Mouse (Mus musculus): ENCODE results near the gene Ndfip2. TPM values are rescaled to one million over a fixed set of nuclear protein-coding genes. Genes with fewer than 3 reads are reported as not detected.

Gene Ndfip2
- total and polyA plus RNA-seq, 3 experiments, result 10.2 to 53.0 (median 39.2) TPM

GRCm38 (mm10) chr14:105237736-105238135 lies 20.6 kb upstream of the Ndfip2 start:
- Histone ChIP-seq H3K27me3 (ENCODE audit: insufficient read depth, low read length) (no peaks in the 10 kb centered on the region), H3K9me3 (replicated peaks) (no peaks in the 10 kb centered on the region), H3K4me1 (ENCODE audit: insufficient read depth, low read depth, low read length) (no peaks in the 10 kb centered on the region), H3K36me3 (replicated peaks) (no peaks in the 10 kb centered on the region), H3K4me3 (ENCODE audit: low read depth, low read length) (no peak overlapping the region)
- ATAC-seq (ENCODE audit: extremely low read depth, insufficient number of reproducible peaks, low FRiP score, poor library complexity, severe bottlenecking), result no peak
- no peak for TF ChIP-seq GATA1 (IDR thresholded peaks at IDR 0.05; ENCODE audit: borderline replicate concordance, low read length)
- TF ChIP-seq POLR2AphosphoS5 (IDR thresholded peaks at IDR 0.05; ENCODE audit: insufficient replicate concordance, low read depth, low read length), result no peak
- no peak for TF ChIP-seq TAL1 (conservative IDR thresholded peaks at IDR 0.05; ENCODE audit: low read depth, low read length)
- no peak for TF ChIP-seq CTCF (IDR thresholded peaks at IDR 0.05; ENCODE audit: low read depth, low read length)
- TF ChIP-seq GATA2 (IDR thresholded peaks at IDR 0.05; ENCODE audit: borderline replicate concordance, low read depth, low read length), result no peak
- DNase-seq (ENCODE audit: low spot score), result no peak

GRCm38 (mm10) chr14:105238450-105239038 lies 19.8 kb upstream of the Ndfip2 start:
- no peak overlapping the region for H3K4me3 ChIP-seq (ENCODE audit: low read depth, low read length)
- no peaks in the 10 kb centered on the region for H3K4me1 ChIP-seq (ENCODE audit: insufficient read depth, low read depth, low read length)
- TF ChIP-seq CTCF (IDR thresholded peaks at IDR 0.05; ENCODE audit: low read depth, low read length), result no peak
- ATAC-seq (ENCODE audit: extremely low read depth, insufficient number of reproducible peaks, low FRiP score, poor library complexity, severe bottlenecking) (no peak), DNase-seq (ENCODE audit: low spot score) (no peak)
- no peaks in the 10 kb centered on the region for H3K27me3 ChIP-seq (ENCODE audit: insufficient read depth, low read length)
- H3K36me3 ChIP-seq (replicated peaks), result no peaks in the 10 kb centered on the region
- no peaks in the 10 kb centered on the region for H3K9me3 ChIP-seq (replicated peaks)

- Histone ChIP-seq H3K27me3 (ENCODE audit: insufficient read depth, low read length) (no peaks in the 10 kb centered on the region), H3K9me3 (replicated peaks) (no peaks in the 10 kb centered on the region), H3K36me3 (replicated peaks) (no peaks in the 10 kb centered on the region), H3K4me1 (ENCODE audit: insufficient read depth, low read depth, low read length) (no peaks in the 10 kb centered on the region), H3K4me3 (ENCODE audit: low read depth, low read length) (no peak overlapping the region)
- no peak for DNase-seq (ENCODE audit: low spot score)
- TF ChIP-seq CTCF (IDR thresholded peaks at IDR 0.05; ENCODE audit: low read depth, low read length) (no peak), TAL1 (conservative IDR thresholded peaks at IDR 0.05; ENCODE audit: low read depth, low read length) (no peak), GATA2 (IDR thresholded peaks at IDR 0.05; ENCODE audit: borderline replicate concordance, low read depth, low read length) (no peak), GATA1 (IDR thresholded peaks at IDR 0.05; ENCODE audit: borderline replicate concordance, low read length) (no peak), POLR2AphosphoS5 (IDR thresholded peaks at IDR 0.05; ENCODE audit: insufficient replicate concordance, low read depth, low read length) (no peak)
- ATAC-seq (ENCODE audit: extremely low read depth, insufficient number of reproducible peaks, low FRiP score, poor library complexity, severe bottlenecking), result no peak
These were observed 18.3 kb upstream of the Ndfip2 start for GRCm38 (mm10) chr14:105240120-105240519.

GRCm38 (mm10) chr14:105243805-105244443 lies 14.4 kb upstream of the Ndfip2 start:
- no peaks in the 10 kb centered on the region for H3K9me3 ChIP-seq (replicated peaks)
- no peak for DNase-seq (ENCODE audit: low spot score)
- H3K36me3 ChIP-seq (replicated peaks), result no peaks in the 10 kb centered on the region
- H3K4me3 ChIP-seq (ENCODE audit: low read depth, low read length), result no peak overlapping the region
- ATAC-seq (ENCODE audit: extremely low read depth, insufficient number of reproducible peaks, low FRiP score, poor library complexity, severe bottlenecking), result no peak
- no peaks in the 10 kb centered on the region for H3K27me3 ChIP-seq (ENCODE audit: insufficient read depth, low read length)
- TF ChIP-seq TAL1 (conservative IDR thresholded peaks at IDR 0.05; ENCODE audit: low read depth, low read length), result no peak
- TF ChIP-seq POLR2AphosphoS5 (IDR thresholded peaks at IDR 0.05; ENCODE audit: insufficient replicate concordance, low read depth, low read length), result no peak
- TF ChIP-seq GATA1 (IDR thresholded peaks at IDR 0.05; ENCODE audit: borderline replicate concordance, low read length), result no peak
- TF ChIP-seq GATA2 (IDR thresholded peaks at IDR 0.05; ENCODE audit: borderline replicate concordance, low read depth, low read length), result no peak
- TF ChIP-seq CTCF (IDR thresholded peaks at IDR 0.05; ENCODE audit: low read depth, low read length), result no peak
- no peaks in the 10 kb centered on the region for H3K4me1 ChIP-seq (ENCODE audit: insufficient read depth, low read depth, low read length)

- TF ChIP-seq GATA1 (IDR thresholded peaks at IDR 0.05; ENCODE audit: borderline replicate concordance, low read length), result no peak
- TF ChIP-seq GATA2 (IDR thresholded peaks at IDR 0.05; ENCODE audit: borderline replicate concordance, low read depth, low read length), result no peak
- no peak for TF ChIP-seq POLR2AphosphoS5 (IDR thresholded peaks at IDR 0.05; ENCODE audit: insufficient replicate concordance, low read depth, low read length)
- no peak for TF ChIP-seq CTCF (IDR thresholded peaks at IDR 0.05; ENCODE audit: low read depth, low read length)
- no peak for TF ChIP-seq TAL1 (conservative IDR thresholded peaks at IDR 0.05; ENCODE audit: low read depth, low read length)
- DNase-seq (ENCODE audit: low spot score) (no peak), ATAC-seq (ENCODE audit: extremely low read depth, insufficient number of reproducible peaks, low FRiP score, poor library complexity, severe bottlenecking) (no peak)
- peaks cover 18% of the 10 kb centered on the region for H3K27me3 ChIP-seq (ENCODE audit: insufficient read depth, low read length)
- H3K36me3 ChIP-seq (replicated peaks), result no peaks in the 10 kb centered on the region
- no peaks in the 10 kb centered on the region; the same call in 1 of the 2 replicates for H3K4me1 ChIP-seq (ENCODE audit: insufficient read depth, low read depth, low read length)
- H3K4me3 ChIP-seq (ENCODE audit: low read depth, low read length), result no peak overlapping the region
- no peaks in the 10 kb centered on the region for H3K9me3 ChIP-seq (replicated peaks)
These were observed 7.3 kb upstream of the Ndfip2 start for GRCm38 (mm10) chr14:105251038-105251437.

- H3K36me3 ChIP-seq (replicated peaks), result no peaks in the 10 kb centered on the region
- TF ChIP-seq POLR2AphosphoS5 (IDR thresholded peaks at IDR 0.05; ENCODE audit: insufficient replicate concordance, low read depth, low read length) (no peak), CTCF (IDR thresholded peaks at IDR 0.05; ENCODE audit: low read depth, low read length) (no peak), GATA1 (IDR thresholded peaks at IDR 0.05; ENCODE audit: borderline replicate concordance, low read length) (no peak), GATA2 (IDR thresholded peaks at IDR 0.05; ENCODE audit: borderline replicate concordance, low read depth, low read length) (no peak), TAL1 (conservative IDR thresholded peaks at IDR 0.05; ENCODE audit: low read depth, low read length) (no peak)
- no peak for DNase-seq (ENCODE audit: low spot score)
- peaks cover 20% of the 10 kb centered on the region for H3K27me3 ChIP-seq (ENCODE audit: insufficient read depth, low read length)
- H3K4me3 ChIP-seq (ENCODE audit: low read depth, low read length), result no peak overlapping the region
- H3K4me1 ChIP-seq (ENCODE audit: insufficient read depth, low read depth, low read length), result peaks cover 7% of the 10 kb centered on the region; the same call in 1 of the 2 replicates
- no peaks in the 10 kb centered on the region for H3K9me3 ChIP-seq (replicated peaks)
- no peak for ATAC-seq (ENCODE audit: extremely low read depth, insufficient number of reproducible peaks, low FRiP score, poor library complexity, severe bottlenecking)
These were observed 5.1 kb upstream of the Ndfip2 start for GRCm38 (mm10) chr14:105253304-105253703.

All from G1E (cell line).